Mouse (Mus musculus): ENCODE results near the gene Vgll1.

The Vgll1 gene

GRCm38 (mm10) chrX:57087806-57088205 is at the start of gene Vgll1:
TSS of gene Vgll1 (plus strand) at chrX:57088106.
- DNase-seq (ENCODE audit: low spot score) = no peak

- DNase-seq (ENCODE audit: low spot score) = no peak
Observed at GRCm38 (mm10) chrX:57042774-57043173, 45.1 kb upstream of the Vgll1 start, which contains the start of gene Brs3. TSS of gene Brs3 (plus strand) at chrX:57043074.

GRCm38 (mm10) chrX:57043869-57044268 is 44.0 kb upstream of the Vgll1 start:
- no peak for DNase-seq (ENCODE audit: low spot score)

GRCm38 (mm10) chrX:57052848-57053173 is 35.1 kb upstream of the Vgll1 start:
- no peak for DNase-seq (ENCODE audit: low spot score)

GRCm38 (mm10) chrX:57053174-57053992 is 34.5 kb upstream of the Vgll1 start, which contains the start of gene Htatsf1:
TSS of gene Htatsf1 (plus strand) at chrX:57053583.
- DNase-seq (ENCODE audit: low spot score) = peak; percentile 75

DNA sequence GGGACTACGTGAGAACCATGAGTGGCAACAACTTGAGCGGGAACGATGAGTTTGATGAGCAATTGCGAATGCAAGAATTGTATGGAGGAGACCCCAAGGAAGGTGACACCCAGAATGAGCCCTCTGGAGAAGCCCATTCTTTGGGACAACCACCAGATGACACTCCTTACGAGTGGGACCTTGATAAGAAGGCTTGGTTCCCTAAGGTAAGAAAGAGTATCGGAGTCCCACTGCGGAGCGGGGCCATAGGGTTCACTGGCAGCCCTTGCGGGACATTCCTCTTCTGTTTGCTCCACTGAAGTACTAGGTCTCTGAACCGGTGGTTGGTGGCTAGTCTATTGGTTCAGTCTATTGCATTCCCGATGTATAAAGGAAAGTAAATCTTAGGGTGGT is 33.9 kb upstream of the Vgll1 start:
- no peak for DNase-seq (ENCODE audit: low spot score)

GRCm38 (mm10) chrX:57081496-57081895 is 6.4 kb upstream of the Vgll1 start:
- no peak for DNase-seq (ENCODE audit: low spot score)

GRCm38 (mm10) chrX:57103415-57103814 is 15.5 kb downstream of the Vgll1 start:
- DNase-seq (ENCODE audit: low spot score) = no peak

GRCm38 (mm10) chrX:57106956-57107355 is 19.1 kb downstream of the Vgll1 start:
- DNase-seq (ENCODE audit: low spot score) = no peak

DNA sequence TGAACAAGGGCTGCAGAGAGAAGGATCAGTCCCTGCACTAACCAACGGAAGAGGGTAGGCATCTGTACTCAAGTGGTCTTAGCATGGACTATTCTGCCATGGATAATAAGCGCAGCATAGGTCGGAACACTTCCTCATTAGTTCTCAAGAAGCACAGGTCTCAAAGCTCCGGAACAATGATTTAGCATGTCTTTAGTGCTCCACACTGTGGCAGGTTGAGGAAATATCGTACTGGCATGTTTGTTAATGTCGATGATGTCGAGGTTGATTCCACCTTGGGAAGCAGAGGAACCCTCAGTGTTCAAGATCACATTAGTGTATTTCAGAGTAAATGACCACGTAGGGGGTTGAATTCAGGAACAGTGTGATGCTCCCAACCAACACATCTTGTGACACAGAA is 30.2 kb downstream of the Vgll1 start:
- DNase-seq (ENCODE audit: low spot score) = no peak

GRCm38 (mm10) chrX:57120768-57121167 is 32.9 kb downstream of the Vgll1 start:
- no peak for DNase-seq (ENCODE audit: low spot score)

GRCm38 (mm10) chrX:57130633-57131032 is 42.7 kb downstream of the Vgll1 start:
- no peak for DNase-seq (ENCODE audit: low spot score)

DNA sequence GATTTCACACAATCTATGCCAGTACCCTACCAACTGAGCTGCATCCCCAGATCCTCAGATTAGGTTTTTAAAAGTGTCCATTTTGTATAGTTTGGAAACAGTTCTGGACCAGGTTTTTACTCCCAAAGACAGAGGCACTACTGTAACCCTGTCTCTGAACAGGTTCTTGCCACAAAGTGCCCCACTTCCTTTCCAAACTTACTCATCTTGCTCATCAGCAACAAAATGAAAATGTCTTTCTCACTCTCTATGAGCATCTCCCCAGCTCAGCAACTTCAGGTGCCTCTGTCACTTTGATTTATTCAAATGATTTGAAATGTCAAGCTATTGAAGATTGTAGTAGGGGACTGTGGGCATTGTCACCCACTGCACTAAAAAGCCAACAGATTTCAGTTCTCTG is 49.7 kb downstream of the Vgll1 start:
- no peak for DNase-seq (ENCODE audit: low spot score)

- no peak for DNase-seq (ENCODE audit: low spot score)
Observed at GRCm38 (mm10) chrX:57153520-57153919, 65.6 kb downstream of the Vgll1 start.

All from layer of hippocampus, adult 11-12 months (tissue).